ENCODE assay signal across 9 mouse cellular contexts in the genomic region with DNA sequence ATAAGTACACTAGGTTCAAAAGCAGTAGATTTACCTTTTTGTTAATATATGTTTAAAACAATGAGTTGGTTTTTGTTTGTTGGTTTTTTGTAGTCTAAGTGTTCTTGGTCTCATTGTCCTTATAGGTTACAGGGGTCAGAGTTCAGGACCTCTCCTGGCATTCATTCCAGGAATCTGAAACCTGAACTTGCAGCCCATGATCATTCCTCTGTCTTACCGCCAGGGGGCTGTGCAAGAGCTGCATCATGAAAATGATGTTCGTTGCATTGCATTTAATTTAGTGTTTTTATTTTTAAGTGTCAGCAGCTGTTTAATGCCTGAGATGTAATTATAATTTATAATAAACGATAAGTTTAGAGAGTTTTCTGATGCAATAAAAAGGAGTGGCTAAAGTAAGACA. TPM values are rescaled to one million over a fixed set of nuclear protein-coding genes. Genes with fewer than 3 reads are reported as not detected.
A peak's percentile ranks its signal among the peaks of the same experiment; 100 is the strongest.
DNase-seq lines count a peak whose midpoint lies in the region; ATAC-seq and TF ChIP-seq lines count a peak whose summit lies in the region.
"Had no signal": no experiment of that assay in that cellular context is flagged by ENCODE, and none has a peak within 500 bp of the region (broad histone marks: within the 10 kb centered on the region; RNA-seq: fewer than 3 reads in every experiment).

No protein-coding gene starts in this region.

- H3K4me1 ChIP-seq in spleen, adult 2 months (ENCODE audit: control insufficient read depth, insufficient read depth, insufficient read length) = no peaks in the 10 kb centered on the region
- H3K4me1 ChIP-seq in embryonic facial prominence, embryonic 14.5 days (ENCODE audit: control insufficient read depth, insufficient read depth, low read length) = no peaks in the 10 kb centered on the region
- H3K4me1 ChIP-seq in stomach, postnatal 0 days (replicated peaks; ENCODE audit: control insufficient read depth, insufficient read depth) = no peaks in the 10 kb centered on the region
- H3K4me1 ChIP-seq: hindbrain, embryonic 15.5 days had no signal

- H3K36me3 ChIP-seq in spleen, adult 2 months (ENCODE audit: control insufficient read depth, insufficient read depth, low read length) = no peaks in the 10 kb centered on the region
- no peaks in the 10 kb centered on the region for H3K36me3 ChIP-seq in embryonic facial prominence, embryonic 14.5 days (ENCODE audit: control insufficient read depth, insufficient read depth, low read length)
- no peaks in the 10 kb centered on the region for H3K36me3 ChIP-seq in stomach, postnatal 0 days (ENCODE audit: control insufficient read depth, insufficient read depth, low read length)
- H3K36me3 ChIP-seq: hindbrain, embryonic 15.5 days had no signal

- no peak for TF ChIP-seq EP300 in stomach, postnatal 0 days (optimal IDR thresholded peaks at IDR 0.05)

- ATAC-seq in embryonic facial prominence, embryonic 14.5 days (ENCODE audit: low read depth) = no peak
- ATAC-seq in stomach, postnatal 0 days (ENCODE audit: low FRiP score, low TSS enrichment) = no peak

- H3K27me3 ChIP-seq in spleen, adult 2 months (ENCODE audit: control insufficient read depth, insufficient read depth, low read length) = no peaks in the 10 kb centered on the region
- no peaks in the 10 kb centered on the region for H3K27me3 ChIP-seq in embryonic facial prominence, embryonic 14.5 days (replicated peaks; ENCODE audit: control insufficient read depth, insufficient read depth, low read length)
- no peaks in the 10 kb centered on the region for H3K27me3 ChIP-seq in stomach, postnatal 0 days (ENCODE audit: control insufficient read depth, insufficient read depth, low read length)
- H3K27me3 ChIP-seq: hindbrain, embryonic 15.5 days had no signal

- H3K9me3 ChIP-seq in embryonic facial prominence, embryonic 14.5 days (ENCODE audit: control insufficient read depth, low read length) = no peaks in the 10 kb centered on the region
- no peaks in the 10 kb centered on the region for H3K9me3 ChIP-seq in stomach, postnatal 0 days (ENCODE audit: control insufficient read depth, low read length)
- H3K9me3 ChIP-seq: hindbrain, embryonic 15.5 days had no signal

- no peak for TF ChIP-seq POLR2A in spleen, adult 2 months (IDR thresholded peaks at IDR 0.05; ENCODE audit: low read depth, low read length)

- no peak overlapping the region for H3K4me2 ChIP-seq in embryonic facial prominence, embryonic 14.5 days (ENCODE audit: low read depth, low read length)
- H3K4me2 ChIP-seq in stomach, postnatal 0 days (replicated peaks; ENCODE audit: low read depth) = no peak overlapping the region
- H3K4me2 ChIP-seq: hindbrain, embryonic 15.5 days had no signal

- no peak for DNase-seq in gastrocnemius, adult 2 months
- DNase-seq in gastrocnemius, postnatal 4 days (ENCODE audit: low spot score in 2 of 2) = no peak
- DNase-seq in spleen, adult 2 months (ENCODE audit: low read depth in 1 of 2, low spot score in 2 of 2) = no peak
- DNase-seq in spleen, adult 12 weeks (ENCODE audit: low spot score) = no peak
- peak; percentile 19 for DNase-seq in embryonic facial prominence, embryonic 14.5 days (ENCODE audit: low spot score)
- peak; percentile 24 for DNase-seq in stomach, postnatal 0 days (ENCODE audit: low spot score)
- no peak for DNase-seq in layer of hippocampus, adult 9-11 months
- DNase-seq in left cerebral cortex, postnatal 4 days = no peak

- TF ChIP-seq CTCF in gastrocnemius, adult 2 months (IDR thresholded peaks at IDR 0.05) = peak; percentile 71
- TF ChIP-seq CTCF in spleen, adult 2 months (IDR thresholded peaks at IDR 0.05; ENCODE audit: extremely low read depth, insufficient read depth, insufficient read length, insufficient replicate concordance) = peak; percentile 29; the same call in 1 of the 2 replicates
- TF ChIP-seq CTCF in stomach, postnatal 0 days (IDR thresholded peaks at IDR 0.05; ENCODE audit: low read depth) = peak; percentile 82

- no peak overlapping the region for H3K9ac ChIP-seq in embryonic facial prominence, embryonic 14.5 days (ENCODE audit: low read depth, low read length)
- no peak overlapping the region for H3K9ac ChIP-seq in stomach, postnatal 0 days (ENCODE audit: low read length)
- H3K9ac ChIP-seq: hindbrain, embryonic 15.5 days had no signal

- no peak overlapping the region for H3K4me3 ChIP-seq in gastrocnemius, adult 2 months
- H3K4me3 ChIP-seq in spleen, adult 2 months (ENCODE audit: extremely low read depth, insufficient read depth, insufficient read length) = no peak overlapping the region
- no peak overlapping the region for H3K4me3 ChIP-seq in embryonic facial prominence, embryonic 14.5 days (ENCODE audit: low read depth, low read length)
- H3K4me3 ChIP-seq in stomach, postnatal 0 days (ENCODE audit: low read depth, low read length) = no peak overlapping the region
- H3K4me3 ChIP-seq: hindbrain, embryonic 15.5 days had no signal

- intact Hi-C loops in gastrocnemius, adult 2 months (cut with DNase I) = loop anchor here (2.0 kb wide), 2 partner anchors 92 to 364 kb away; no protein-coding TSS in a partner anchor
- intact Hi-C loops in left cerebral cortex, postnatal 4 days (cut with DNase I) = loop anchor here (5.0 kb wide), 1 partner anchor 92 kb away; no protein-coding TSS in a partner anchor

- 32% methylated on average over 3 of the region's 3 CpGs for WGBS in spleen, adult 2 months
- 29% methylated on average over 3 of the region's 3 CpGs for WGBS in embryonic facial prominence, embryonic 14.5 days
- WGBS in stomach, postnatal 0 days = 32% methylated on average over 3 of the region's 3 CpGs

- no peak overlapping the region for H3K27ac ChIP-seq in gastrocnemius, adult 2 months
- H3K27ac ChIP-seq in spleen, adult 2 months (ENCODE audit: insufficient read depth, low read length) = no peak overlapping the region
- H3K27ac ChIP-seq in embryonic facial prominence, embryonic 14.5 days (replicated peaks; ENCODE audit: low read depth, low read length) = no peak overlapping the region
- no peak overlapping the region for H3K27ac ChIP-seq in stomach, postnatal 0 days (replicated peaks)
- H3K27ac ChIP-seq: hindbrain, embryonic 15.5 days had no signal

RNA-seq across cellular contexts. Expression of a gene that starts 40.1 kb away (rescaled TPM):
- 1 to 10 TPM in 1 of 2 experiments, under 1 TPM in 1; 0.87 to 1.5 TPM for total RNA-seq in gastrocnemius, adult 2 months (2021)
- 1 to 10 TPM; 2.6 to 3.4 TPM for total RNA-seq in gastrocnemius, postnatal 4 days (2021)
- 0.34 and 0.44 TPM in 2 replicates for polyA plus RNA-seq in spleen, adult 2 months (2012; rRNA removed)
- 5.7 and 6.5 TPM in 2 replicates for polyA plus RNA-seq in embryonic facial prominence, embryonic 14.5 days (2014; fragmentation: Nextera tagmentation; extraction: Ambion mirVana)
- 4.5 and 4.7 TPM in 2 replicates for polyA plus RNA-seq in stomach, postnatal 0 days (2015; fragmentation: Nextera tagmentation; extraction: Ambion mirVana)
- 100 to 1,000 TPM; 140 to 169 TPM for total RNA-seq in left cerebral cortex, postnatal 4 days (2021)

RNA-seq across cellular contexts. Expression of a gene that starts 52.3 kb away (rescaled TPM):
- total RNA-seq in gastrocnemius, adult 2 months (2021) = not detected
- not detected for total RNA-seq in gastrocnemius, postnatal 4 days (2021)
- not detected in 2 replicates for polyA plus RNA-seq in spleen, adult 2 months (2012; rRNA removed)
- not detected in 2 replicates for polyA plus RNA-seq in embryonic facial prominence, embryonic 14.5 days (2014; fragmentation: Nextera tagmentation; extraction: Ambion mirVana)
- polyA plus RNA-seq in stomach, postnatal 0 days (2015; fragmentation: Nextera tagmentation; extraction: Ambion mirVana) = not detected in 2 replicates
- not detected for total RNA-seq in left cerebral cortex, postnatal 4 days (2021)
- polyA plus RNA-seq: hindbrain, embryonic 15.5 days had no signal

Comparison
In these comparisons a context has a peak if more than half of its experiments do, and no peak if none do; other contexts are left out.
1. DNase-seq: peak in embryonic facial prominence, embryonic 14.5 days (single experiment) and stomach, postnatal 0 days (single experiment); none in gastrocnemius, adult 2 months (single experiment), gastrocnemius, postnatal 4 days (0 of 2), spleen, adult 2 months (0 of 2), spleen, adult 12 weeks (single experiment), layer of hippocampus, adult 9-11 months (single experiment) and left cerebral cortex, postnatal 4 days (single experiment).
2. CTCF ChIP-seq: peak in every context shown above with its lines; median percentile 82 in stomach, postnatal 0 days; 71 in gastrocnemius, adult 2 months; 29 in spleen, adult 2 months.
3. RNA of a gene that starts 40.1 kb away (total RNA-seq): 140 to 169 TPM in left cerebral cortex, postnatal 4 days; 2.6 to 3.4 TPM in gastrocnemius, postnatal 4 days and 0.87 to 1.5 TPM in gastrocnemius, adult 2 months; every median in the first group is over 10 times any median in the second.